Mouse (Mus musculus) embryo, embryonic 11.5 days (tissue): ENCODE measurements at regions not wholly inside any gene's neighbourhood (a gene's known extent, or its start where the extent isn't known, plus 50 kb on each side); places are given as distances from the start of the nearest gene placed in this dataset.
A peak's percentile ranks its signal among the peaks of the same experiment; 100 is the strongest.

ENCODE experiments used
- DNase-seq: peaks from one replicate; pipeline ENCODE4 v3.0.0-alpha.2; 2012; ENCODE audit warnings: low read depth, low spot score

DNA sequence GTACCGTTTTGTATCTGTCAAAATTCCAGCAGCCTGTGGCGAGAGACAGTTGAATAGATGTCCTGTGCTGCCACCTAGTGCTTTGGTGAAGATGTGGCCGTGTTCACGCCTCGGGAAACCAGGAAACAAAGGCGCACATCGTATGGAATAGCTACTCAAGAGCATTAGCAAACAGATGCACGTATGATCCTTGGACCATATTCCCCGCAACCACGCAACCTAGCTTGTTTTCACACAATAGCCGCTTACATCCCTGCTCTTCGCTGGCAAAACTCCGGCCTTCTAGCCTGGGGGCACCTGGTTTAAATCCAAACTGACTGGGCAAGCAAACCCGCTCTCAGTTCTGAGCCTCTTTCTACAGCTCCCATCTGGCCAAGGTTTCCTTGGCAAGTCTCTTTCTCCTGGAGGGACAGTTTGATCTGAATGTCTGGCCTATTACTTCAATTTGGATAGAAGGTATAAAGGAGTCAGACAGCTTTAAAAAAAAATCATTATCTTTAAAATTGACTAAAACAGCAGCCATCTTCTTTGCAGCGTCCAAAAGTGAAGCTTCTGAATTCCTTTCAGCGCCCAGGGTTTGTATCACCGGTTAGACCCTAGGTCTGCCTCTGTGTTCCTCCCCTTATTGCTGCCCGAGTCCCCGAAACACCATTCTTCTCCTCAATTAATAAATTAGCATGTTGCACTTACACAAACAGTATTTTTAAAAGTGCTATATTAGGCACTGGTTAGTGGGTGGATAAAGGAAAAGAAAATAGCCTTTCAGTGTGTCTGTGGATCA is 295.0 kb upstream of the Prkd1 start:
- peak; percentile 54 for DNase-seq

DNA sequence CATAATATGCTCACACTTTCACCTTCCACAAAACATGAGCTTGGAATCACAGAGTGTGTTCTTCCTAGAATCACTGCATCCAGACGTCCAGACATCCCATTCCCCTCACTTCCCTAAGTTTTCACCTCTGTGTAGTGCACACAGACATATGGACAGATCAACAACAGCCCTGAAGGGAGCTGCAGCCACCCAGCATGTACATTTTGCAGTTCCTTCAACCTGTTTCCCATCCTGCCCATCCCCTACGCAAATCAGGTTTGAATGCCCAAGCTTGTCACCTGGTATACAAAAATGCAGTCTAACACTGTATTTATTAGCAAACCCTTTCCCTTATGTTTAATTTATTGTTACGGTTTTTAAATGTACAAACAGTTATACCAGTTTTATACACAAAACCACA is 294.4 kb upstream of the Prkd1 start:
- DNase-seq, result no peak

GRCm38 (mm10) chr12:50935516-50935915 is 286.6 kb upstream of the Prkd1 start:
- no peak for DNase-seq

DNA sequence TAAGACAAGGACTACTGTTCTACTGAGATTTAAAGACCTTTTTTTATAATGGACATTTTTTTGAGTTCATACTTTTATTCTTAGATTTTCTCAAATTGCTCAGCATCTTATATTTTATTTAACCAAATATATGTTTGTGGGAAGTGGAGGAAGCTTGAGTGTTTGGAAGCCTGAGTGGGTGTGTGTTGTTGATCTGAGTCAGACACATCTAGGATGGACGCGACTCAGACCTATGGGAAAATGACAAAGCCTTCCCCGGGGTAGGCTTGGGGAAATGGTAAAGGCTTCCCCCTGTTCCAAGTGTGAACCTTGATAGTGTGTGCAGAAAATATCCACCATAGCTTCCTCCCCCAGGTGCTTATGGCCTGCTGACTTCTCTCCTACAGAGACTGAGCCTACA is 283.6 kb upstream of the Prkd1 start:
- no peak for DNase-seq

- no peak for DNase-seq
Measured at GRCm38 (mm10) chr12:50929641-50930040, 280.7 kb upstream of the Prkd1 start.

DNA sequence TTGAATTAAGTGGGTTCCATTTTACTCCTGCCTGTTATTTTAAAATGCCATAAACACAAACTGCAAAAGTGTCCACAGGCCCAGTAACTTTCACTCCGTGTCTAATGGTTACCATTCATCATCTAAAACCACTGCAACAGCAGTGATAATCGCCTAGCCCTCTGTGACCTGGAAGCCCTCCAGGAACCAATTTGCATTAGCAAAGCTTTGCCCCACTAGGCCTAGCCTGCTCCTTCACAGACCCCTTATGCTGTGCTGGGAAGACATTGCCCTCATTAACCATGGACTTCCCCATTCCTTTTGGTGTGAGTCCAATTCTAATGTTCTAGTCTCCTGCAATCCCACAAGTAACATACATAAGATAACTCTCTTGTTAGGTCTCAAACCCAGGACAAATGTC is 277.3 kb upstream of the Prkd1 start:
- no peak for DNase-seq

- DNase-seq, result no peak
Measured at GRCm38 (mm10) chr12:50921739-50922138, 272.8 kb upstream of the Prkd1 start.

DNA sequence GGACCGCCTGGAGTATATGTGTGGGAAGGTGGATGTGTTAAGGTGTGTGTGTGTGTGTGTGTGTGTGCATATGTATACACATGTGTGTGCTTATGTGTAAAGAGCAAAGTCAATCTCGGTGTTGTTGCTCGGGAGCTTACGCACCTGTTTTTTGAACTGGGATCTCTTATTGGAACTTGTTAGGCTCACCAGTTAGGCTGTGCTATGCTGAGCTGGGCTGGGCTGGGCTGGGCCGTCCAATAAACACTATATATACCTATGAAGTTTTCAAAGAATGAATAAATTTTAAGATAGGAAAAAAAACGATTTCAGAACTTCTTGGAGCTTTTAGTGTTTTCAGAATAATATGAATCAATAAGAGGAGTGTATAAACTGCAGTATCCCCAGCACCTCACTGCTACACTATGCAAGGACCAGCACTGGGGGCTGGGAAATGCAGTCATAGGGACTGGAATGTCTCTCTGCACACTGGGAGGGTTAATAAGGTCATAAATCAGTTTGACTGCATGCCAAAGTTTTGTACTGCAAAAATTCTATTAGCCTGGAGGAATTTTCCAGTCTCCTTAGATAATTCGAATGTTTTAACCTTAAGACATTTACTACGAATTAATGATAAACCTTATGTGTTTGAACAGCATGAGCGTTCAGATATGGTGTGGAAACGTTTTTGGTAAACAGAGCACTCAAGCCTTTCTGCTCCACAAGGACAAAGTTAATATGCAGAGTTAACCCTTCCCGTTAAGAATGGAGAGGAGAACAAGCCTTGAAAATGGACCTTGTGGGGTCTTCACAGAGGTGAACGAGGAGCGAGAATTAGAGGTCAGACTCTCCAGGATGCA is 250.9 kb upstream of the Prkd1 start:
- peak; percentile 19 for DNase-seq

- DNase-seq, result no peak
Measured at GRCm38 (mm10) chr12:50897606-50898166, 248.8 kb upstream of the Prkd1 start.

- no peak for DNase-seq
Measured at GRCm38 (mm10) chr12:50893604-50894003, 244.7 kb upstream of the Prkd1 start.

DNA sequence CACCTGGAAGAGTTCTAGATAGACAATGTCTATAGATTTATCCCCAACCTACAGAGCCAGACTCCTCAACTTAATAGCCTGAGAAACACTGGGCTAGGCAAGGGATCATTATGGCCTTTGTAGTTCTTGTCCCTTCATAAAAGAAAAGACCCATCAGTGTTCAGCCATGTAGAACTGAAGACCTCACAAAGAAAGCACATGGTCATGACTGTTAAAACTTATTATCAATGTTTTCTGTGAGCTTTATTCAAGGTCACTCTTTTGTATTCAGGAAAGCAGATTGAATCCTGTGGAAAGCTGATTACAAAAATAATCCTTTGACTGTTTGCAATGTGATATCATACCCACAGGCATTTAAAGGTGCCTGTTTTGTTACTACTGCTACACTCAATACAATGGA is 226.9 kb upstream of the Prkd1 start:
- DNase-seq, result no peak

DNA sequence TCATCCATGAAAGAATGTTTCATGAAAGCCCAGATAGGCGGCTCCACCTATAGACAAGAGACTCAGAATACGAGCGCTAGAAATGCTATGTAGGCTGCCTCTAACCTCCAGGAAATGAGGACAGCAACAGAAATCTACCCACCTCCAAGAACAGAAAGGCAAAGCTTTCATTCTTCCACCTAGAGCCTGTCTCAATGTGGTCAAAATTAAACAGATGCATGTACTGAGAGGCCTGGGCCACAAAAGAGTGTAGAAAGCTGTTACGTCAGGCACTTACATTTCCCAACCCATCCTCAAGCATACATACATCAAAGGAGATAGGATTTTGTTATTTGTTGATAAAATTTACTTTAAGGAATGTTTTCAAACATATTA is 225.1 kb upstream of the Prkd1 start:
- DNase-seq, result no peak

- no peak for DNase-seq
Measured at GRCm38 (mm10) chr12:50873390-50874023, 224.6 kb upstream of the Prkd1 start.

GRCm38 (mm10) chr12:50851644-50852043 is 202.7 kb upstream of the Prkd1 start:
- DNase-seq, result no peak

DNA sequence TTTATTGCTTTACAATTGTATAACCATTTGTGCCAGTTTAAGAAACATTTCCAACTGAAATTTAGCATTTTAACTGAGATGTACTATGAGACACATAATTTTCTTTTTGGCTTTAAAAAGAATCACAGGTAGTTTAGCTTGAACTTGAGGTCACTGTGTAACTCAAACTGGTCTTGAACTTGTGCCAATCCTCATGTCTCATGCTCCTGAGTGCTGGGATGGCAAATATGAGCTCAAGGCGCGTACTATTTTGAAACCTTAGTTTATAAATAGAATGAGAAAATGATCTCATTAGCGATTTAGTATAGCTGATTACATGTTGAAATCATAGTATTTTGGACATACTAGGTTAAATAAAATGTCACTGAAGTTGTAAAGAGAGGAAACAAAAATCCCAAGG is 199.1 kb upstream of the Prkd1 start:
- no peak for DNase-seq

- no peak for DNase-seq
Measured at GRCm38 (mm10) chr12:50842744-50843143, 193.8 kb upstream of the Prkd1 start.

- DNase-seq, result no peak
Measured at GRCm38 (mm10) chr12:50839391-50839790, 190.5 kb upstream of the Prkd1 start.

DNA sequence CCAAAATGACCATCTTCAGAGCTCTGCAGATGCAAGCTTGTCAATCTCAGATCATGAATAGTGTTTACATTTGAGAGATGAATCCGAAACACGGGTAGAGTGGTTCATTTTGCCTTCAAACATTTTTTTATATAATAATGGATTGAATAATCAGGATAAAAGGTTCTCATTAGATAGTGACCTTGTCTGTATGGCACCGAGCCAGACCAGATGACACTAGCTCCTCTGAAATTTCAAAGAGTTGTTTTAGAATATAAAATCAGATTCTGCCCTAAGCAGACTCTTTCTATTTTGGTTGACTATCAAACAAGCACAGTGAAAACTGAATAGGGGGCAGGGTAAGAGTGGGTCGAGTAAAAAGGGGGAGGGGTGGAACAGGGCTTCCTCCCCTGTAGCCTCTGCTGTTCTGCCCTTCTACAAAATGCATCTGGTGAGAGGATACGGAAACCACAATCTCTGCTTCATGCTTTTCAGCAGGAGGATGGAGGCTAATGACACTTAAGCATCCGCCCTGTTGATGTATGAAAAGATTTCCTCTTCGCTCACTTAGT is 159.9 kb upstream of the Prkd1 start:
- no peak for DNase-seq

DNA sequence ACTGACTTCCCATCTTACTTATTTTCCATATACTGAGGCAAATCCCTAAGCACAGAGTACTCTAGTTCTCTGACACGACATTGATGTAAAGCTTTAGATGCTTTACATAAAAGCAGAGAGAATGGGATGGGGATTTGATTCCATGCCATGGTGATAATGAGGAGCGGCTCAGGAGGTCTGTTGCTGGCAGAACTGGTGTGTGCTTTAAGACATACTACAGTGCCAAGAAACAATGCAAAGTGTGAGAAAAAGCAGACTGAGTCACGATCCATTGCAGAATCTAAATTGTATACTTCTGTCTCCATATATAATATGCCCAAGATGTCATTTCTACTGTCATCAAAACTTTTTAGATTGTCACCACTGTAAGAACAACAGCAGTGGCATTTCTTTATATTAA is 155.5 kb upstream of the Prkd1 start:
- DNase-seq, result no peak

DNA sequence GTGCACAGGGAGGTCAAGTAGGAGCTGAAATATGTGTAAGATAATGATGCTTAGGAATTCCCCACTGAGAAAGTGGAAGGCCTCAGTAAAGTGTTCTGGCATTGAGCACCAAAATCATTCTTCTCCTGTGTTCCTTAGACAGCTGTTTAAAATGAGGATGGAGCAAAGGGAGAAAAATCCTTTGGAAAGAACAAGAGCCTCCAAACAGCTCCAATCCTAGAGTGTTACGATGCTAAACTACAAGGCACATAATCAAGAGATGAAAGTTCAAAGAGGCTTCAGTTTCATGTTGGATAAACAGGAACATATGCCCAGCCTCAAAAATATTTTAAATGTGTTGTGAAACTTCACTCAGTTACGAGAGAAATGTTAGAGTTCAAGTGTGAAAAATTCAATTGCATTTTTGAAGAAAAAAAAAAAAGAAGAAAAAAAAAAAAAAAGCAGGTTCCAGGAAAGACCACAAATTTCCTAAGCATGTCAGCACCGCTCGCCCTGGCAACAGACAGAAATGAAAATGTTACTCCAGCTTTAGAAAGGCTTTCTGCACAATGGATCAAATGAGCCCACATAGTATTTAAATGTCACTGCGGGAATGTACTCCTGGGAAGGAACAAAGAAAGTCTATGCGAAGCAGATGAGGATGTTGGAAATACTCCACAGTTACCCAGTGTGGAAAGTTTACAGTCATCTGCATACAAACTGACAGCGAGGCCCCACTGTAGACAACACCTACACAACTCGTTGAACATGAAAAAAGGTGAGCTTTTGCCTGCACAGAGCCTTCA is 116.5 kb upstream of the Prkd1 start:
- DNase-seq, result peak; percentile 1

- no peak for DNase-seq
Measured at GRCm38 (mm10) chr12:50764457-50764856, 115.6 kb upstream of the Prkd1 start.
